Mouse (Mus musculus) stomach, postnatal 0 days (tissue): ENCODE results near the gene Atpaf1.

ENCODE experiments used
- CTCF ChIP-seq: IDR thresholded peaks from 2 replicates; pipeline ENCODE4 v1.5.1; 2016; ENCODE audit warnings: antibody characterized with exemption, low read depth, mild to moderate bottlenecking, moderate library complexity
- EP300 ChIP-seq: optimal IDR thresholded peaks from 2 replicates; pipeline ENCODE3; 2016; ENCODE audit warnings: antibody characterized with exemption

DNA sequence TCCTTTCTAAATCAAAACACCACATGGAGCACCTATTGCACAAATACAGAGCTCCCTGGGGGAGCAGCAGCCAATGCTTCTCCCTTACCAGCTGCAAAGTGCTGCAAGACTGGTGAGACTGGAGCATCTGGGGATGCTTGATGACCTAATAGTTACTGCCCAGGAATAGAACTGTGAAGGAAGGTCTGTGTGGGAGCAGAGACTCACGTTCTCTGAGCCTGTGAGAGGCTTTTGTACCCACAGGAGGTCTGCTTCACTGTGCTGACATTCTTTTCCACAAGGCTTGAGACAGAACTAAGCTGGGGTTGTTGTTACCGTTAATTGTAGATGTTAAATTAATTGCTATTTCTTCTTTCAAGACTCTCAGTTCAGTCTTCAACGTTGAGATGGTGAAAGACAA lies 6.3 kb downstream of the Atpaf1 start:
- no peak for TF ChIP-seq CTCF
- TF ChIP-seq EP300 = no peak
